Mouse (Mus musculus) right cerebral cortex, postnatal 4 days (tissue): Measurements from ENCODE around the gene Liph.
"Not testable (repeated sequence)": the region's sequence is repeated elsewhere in the genome, so short reads cannot be mapped to it uniquely, and the experiment has no call there.

Experiments used
- DNase-seq: peaks from one replicate; pipeline ENCODE4 v3.0.0-alpha.2; 2022

Liph gene

DNA sequence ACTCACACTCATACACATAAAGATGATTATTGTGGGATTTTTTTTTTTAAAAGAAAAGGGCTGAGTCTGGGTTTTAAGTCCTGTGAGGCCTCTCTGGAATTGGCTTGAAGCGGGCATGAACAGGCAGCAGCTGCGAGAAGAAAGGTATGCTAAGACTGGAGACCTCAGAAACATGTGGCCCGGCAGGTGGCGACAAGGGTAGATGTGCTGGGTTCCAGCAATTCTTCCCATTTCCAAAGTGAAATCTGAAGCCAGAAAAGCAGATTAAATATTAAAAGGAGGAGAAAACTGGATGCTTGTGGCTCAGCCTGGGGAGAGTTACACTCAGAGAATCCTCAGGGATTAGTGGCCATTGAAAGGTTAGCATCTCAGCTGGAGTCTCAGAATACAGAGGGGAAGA is 24.0 kb downstream of the Liph start:
- no peak for DNase-seq

DNA sequence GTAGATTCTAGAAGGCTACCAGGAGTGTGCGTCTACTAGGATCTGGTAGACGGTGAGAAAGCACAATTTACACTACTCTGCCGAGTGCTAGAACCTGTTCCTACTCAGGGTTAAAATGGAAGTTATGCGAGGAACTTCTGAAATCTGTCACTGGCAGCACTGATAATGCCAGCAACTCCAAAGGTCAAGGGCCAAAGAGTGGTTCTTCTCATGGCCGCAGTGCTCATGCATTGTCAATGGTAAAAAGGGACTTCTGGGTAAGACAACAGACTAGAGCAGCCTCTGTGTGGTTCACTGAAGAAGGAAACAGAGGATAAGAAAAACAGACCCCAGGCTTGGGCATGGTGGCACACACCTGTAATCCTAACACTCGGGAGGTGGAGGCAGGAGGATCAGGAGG is 24.9 kb downstream of the Liph start:
- no peak for DNase-seq

DNA sequence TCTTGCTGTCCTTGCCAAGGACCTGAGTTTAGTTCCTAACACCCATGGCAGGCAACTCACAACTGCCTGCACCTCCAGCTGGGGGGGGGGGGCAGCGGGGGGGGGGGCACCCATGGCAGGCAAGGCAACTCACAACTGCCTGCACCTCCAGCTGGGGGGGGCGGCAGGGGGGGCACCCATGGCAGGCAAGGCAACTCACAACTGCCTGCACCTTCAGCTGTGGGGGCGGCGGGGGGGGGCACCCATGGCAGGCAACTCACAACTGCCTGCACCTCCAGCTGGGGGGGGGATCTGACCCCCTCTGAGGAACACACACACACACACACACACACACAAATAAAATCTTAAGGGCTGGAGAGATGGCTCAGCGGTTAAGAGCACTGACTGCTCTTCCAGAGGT is 25.6 kb downstream of the Liph start:
- no peak for DNase-seq

DNA sequence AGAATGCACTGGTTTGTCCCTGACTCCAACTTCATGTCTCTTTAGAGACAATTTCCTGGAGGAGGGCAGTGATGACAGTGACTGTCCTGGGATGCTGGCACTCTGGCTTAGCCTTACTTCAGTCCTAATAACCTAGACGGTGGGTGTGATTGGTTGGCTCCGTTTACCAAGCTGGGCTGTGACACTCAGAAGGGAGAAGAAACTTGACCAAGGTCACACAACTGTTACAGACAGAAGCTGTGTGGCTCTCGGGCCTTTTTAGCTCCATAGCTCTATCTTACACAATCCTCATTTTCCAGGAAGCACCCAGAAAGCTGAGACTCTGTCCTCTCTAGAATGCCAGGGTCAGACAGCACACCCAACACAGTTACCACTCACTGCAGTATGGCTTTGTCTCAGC is 29.9 kb downstream of the Liph start:
- DNase-seq = no peak

DNA sequence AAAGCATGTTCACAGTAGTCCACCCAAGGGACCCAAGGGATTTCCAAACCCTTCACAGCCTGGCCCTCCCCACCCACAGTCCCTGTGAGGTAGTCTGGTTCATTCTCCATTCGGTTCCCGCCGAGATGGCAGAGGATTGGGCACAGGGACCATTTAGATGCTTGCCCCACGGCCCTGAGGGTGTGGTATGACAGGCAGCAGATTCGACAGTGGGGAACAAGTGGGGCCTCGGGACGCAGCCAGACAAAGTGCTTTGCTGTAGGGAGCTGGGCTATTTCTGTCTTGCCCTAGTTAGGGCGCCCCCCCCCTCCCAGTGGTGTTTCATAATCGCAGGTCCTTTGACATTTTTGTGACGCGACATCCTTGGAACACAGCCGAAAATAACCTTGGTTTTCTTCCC is 39.9 kb downstream of the Liph start:
- no peak for DNase-seq

DNA sequence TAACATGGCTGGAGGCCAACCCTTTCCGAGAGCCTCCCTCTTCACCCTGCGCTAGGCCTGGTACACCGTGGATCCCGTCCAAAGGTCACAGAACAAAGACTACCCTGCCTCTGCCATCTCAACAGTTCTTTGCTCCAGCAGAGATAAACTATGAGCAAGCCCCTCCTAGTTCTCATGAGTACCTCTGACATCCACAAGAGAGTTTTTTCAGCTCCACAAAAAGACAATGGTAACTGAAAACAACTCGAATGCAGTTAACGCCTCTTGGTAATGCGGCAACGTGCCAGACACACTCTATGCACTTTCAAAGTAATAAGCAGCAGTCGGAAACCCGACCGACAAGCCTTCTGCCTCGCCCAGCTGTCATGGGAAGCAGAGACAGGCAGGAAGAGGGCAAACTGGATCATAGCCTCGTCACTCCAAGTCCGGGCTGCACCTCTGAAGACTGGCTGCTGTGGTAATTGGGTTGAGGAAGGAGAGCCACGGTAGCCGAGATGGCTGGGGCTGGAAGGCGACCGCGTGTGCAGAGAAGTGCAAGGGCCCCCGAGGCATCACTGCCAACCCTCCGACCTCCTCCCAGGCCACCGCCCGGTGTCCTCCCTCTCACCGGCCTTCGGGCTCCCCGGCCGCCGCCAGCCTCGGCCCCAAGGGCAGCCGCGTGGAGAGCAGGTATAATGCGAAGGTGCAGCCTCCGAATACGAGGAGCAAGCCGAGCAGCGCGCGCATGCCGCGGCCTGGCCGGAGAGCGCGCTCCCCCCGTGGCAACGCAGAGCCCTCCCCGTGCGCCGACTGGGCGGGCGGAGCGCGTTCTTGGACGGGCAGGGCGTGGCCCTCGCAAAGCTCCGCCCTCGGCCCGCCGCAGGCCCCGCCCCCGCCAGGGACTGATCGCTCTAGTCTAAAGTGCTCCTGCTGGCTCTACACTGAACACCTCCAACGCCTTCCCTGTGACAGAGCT is 48.4 kb downstream of the Liph start, which contains the start of gene Tmem41a:
TSS of gene Tmem41a (minus strand) at position 792 of the 955 bp plus-strand sequence.
- DNase-seq = peak; percentile 82

DNA sequence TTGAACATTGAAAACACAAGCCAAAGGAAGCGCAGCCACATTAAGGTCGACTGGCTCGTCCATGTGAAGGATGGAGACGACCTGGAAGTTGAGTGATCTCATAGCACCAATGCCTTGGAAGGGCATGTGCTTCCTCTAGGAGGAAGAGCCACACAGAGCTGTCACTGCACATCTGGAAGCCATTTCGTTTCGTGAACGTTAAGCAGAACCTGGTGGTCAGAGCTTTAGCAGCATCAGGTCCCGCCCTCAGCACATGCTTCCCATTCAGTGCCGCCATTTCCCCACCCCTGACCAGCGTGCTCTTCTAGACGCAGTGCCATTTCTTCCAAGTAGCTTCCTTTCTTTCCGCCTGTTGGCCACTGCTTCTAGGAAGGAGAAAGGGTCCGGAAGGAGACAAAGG is 67.0 kb downstream of the Liph start:
- no peak for DNase-seq

DNA sequence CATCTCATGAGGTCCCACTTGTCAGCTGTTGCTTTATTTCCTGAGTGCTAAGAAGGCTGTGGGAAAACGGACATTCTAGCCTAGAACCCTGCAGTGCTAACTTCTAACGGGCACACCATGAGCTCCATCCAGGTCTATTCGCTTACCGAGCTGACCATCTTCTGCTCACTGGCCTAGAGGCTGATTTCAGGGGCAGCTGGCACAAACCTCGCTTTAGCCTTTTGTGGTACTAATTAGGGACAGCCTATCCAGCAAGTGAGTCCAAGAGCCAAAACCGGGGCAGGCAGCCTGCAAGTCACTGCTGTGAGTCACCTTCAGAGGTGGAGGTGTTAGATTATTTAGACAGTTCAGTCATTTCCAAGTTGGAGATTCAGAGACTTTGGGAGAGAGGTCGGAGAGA is 78.8 kb downstream of the Liph start:
- no peak for DNase-seq

DNA sequence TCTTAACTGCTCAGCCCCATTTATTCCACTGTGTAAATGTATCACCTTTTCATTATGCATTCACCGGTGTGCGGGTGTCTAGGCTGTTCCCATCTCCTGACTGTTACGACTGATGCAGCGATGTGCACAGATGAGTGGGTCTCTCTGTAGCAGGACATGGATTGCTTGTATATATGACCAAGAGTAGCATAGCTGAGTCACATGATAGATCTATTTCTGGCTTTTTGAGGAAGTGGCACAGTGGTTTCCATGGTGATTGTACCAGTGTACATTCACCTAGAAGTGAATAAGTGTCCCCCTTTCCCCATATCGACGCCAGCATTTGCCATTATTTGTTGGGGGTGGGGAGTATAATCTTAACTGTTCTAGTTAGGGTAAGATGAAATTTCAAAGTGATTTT is 82.1 kb downstream of the Liph start:
- no peak for DNase-seq

DNA sequence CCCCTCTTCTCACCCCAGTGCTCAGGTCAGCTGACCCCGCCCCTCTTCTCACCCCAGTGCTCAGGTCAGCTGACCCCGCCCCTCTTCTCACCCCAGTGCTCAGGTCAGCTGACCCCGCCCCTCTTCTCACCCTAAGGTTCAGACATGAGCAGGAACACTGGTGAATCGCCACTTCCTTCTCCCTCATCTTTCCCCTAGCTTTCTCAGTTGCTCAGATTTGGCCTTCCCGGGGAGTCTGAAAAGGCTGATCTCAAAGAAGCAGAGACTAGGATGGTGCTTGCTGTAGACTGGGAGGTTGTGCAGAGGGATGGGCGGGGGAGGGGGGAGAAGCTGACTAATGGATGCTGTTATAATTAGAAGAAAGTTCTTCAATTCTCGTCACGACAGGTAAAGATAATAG is 86.6 kb downstream of the Liph start:
- not testable (repeated sequence) for DNase-seq

DNA sequence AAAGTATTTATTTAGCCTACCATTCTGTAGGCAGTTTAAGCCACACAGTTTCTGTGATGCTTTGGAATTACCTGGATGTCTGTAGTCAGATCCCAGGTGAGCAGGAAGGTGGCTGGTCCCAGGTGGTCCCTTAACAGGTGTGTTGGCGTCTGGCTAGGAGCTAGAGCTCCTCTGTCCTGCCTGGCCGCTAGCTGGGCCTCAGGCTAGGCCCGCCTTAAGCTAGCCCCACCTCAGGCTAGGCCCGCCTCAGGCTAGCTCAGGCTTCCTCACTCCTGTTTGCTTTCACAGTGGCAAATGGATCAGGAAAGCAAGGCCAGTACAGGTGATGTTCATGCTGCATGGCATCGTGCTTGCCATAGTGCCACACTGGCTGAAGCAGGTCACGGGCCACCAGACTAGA is 88.6 kb downstream of the Liph start:
- DNase-seq = no peak

DNA sequence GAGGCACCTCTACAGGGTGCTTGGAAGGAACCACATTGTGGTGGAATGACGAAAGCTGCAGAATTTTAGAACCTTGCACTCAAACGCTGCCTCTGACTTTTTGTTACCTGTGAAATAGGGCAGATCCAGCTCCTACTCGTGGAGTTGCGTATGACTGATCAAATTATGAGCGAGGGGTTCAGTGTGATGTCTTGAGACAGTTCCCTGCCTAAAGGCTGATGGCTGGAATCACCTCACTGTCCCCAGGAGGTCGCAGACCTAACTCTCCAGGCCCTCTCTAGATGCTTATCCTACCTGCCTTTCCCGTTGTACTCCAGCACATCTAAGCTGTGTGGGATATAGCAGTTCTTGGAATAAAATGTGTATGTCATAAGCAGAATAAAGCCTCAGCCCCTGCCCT is 89.5 kb downstream of the Liph start:
- no peak for DNase-seq

DNA sequence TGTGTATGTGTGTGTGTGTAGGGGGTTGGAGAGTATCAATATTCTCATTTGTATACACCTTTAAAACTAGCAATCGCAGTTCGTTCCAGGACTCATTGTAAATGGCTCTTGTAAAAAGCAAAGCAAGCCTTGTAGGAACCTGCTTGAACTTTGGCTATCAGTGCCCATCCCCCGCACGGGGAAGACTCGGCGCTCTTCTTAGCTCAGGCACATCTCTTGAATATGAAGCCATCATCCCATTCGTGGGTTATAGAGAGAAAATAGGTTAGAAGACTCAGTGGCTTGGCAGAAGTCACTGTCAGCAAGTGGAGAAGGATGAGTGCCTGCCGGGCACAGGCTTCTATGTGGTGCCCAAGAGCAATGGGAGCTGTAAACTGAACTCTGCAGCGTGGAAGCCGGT is 90.8 kb downstream of the Liph start:
- DNase-seq = no peak
